Comparison of ENCODE assay signal across 8 mouse cellular contexts in genomic region chr3:113630564-113630963, GRCm38 (mm10). TPM values are rescaled to one million over a fixed set of nuclear protein-coding genes. Genes with fewer than 3 reads are reported as not detected.
DNase-seq lines count a peak whose midpoint lies in the region; ATAC-seq and TF ChIP-seq lines count a peak whose summit lies in the region.

No protein-coding gene starts in this region.

- H3K4me2 ChIP-seq in limb, embryonic 11.5 days (ENCODE audit: low read depth, severe bottlenecking) = peak overlapping the region; percentile 50

- no peak for DNase-seq in layer of hippocampus, adult 2 months (ENCODE audit: low spot score in 2 of 2)
- no peak for DNase-seq in layer of hippocampus, adult 9-11 months
- DNase-seq in MN1 (ENCODE audit: low spot score) = peak; percentile 41
- no peak for DNase-seq in limb, embryonic 11.5 days (ENCODE audit: low spot score)
- peak; percentile 64 for DNase-seq in naive thymus-derived CD4-positive, alpha-beta T cell, adult 2 months (ENCODE audit: low read depth)
- no peak for DNase-seq in layer of hippocampus, postnatal 25 days (ENCODE audit: extremely low spot score in 1 of 2, low spot score in 1 of 2)
- no peak for DNase-seq in adrenal gland, adult 2 months

- H3K27ac ChIP-seq in layer of hippocampus, adult 2 months = peak overlapping the region; percentile 100
- H3K27ac ChIP-seq in limb, embryonic 11.5 days (replicated peaks; ENCODE audit: low read depth, low read length) = peak overlapping the region; percentile 92

- no peaks in the 10 kb centered on the region for H3K27me3 ChIP-seq in erythroblast, embryonic 14.5 days (ENCODE audit: control insufficient read depth)
- no peaks in the 10 kb centered on the region for H3K27me3 ChIP-seq in limb, embryonic 11.5 days (ENCODE audit: control insufficient read depth, insufficient read depth, low read length)

- no peak for ATAC-seq in limb, embryonic 11.5 days (ENCODE audit: insufficient number of reproducible peaks, low FRiP score, low TSS enrichment, low read depth)

- peaks cover 42% of the 10 kb centered on the region for H3K4me1 ChIP-seq in erythroblast, embryonic 14.5 days (ENCODE audit: control insufficient read depth)
- no peaks in the 10 kb centered on the region for H3K4me1 ChIP-seq in limb, embryonic 11.5 days (ENCODE audit: control insufficient read depth, insufficient read depth, low read length)

- peak overlapping the region; percentile 83 for H3K9ac ChIP-seq in limb, embryonic 11.5 days (ENCODE audit: low read length)

- TF ChIP-seq CTCF in layer of hippocampus, adult 2 months (conservative IDR thresholded peaks at IDR 0.05) = peak; percentile 15

- H3K4me3 ChIP-seq in layer of hippocampus, adult 2 months = peak overlapping the region; percentile 98
- peak overlapping the region; percentile 86 for H3K4me3 ChIP-seq in erythroblast, embryonic 14.5 days (replicated peaks)
- peak overlapping the region; percentile 51 for H3K4me3 ChIP-seq in limb, embryonic 11.5 days (ENCODE audit: low read depth, low read length)

- H3K9me3 ChIP-seq in erythroblast, embryonic 14.5 days (ENCODE audit: control insufficient read depth, low read length) = no peaks in the 10 kb centered on the region
- H3K9me3 ChIP-seq in limb, embryonic 11.5 days (ENCODE audit: control insufficient read depth, low read length) = no peaks in the 10 kb centered on the region

- 18% methylated on average over 13 of the region's 13 CpGs for WGBS in limb, embryonic 11.5 days

- H3K36me3 ChIP-seq in erythroblast, embryonic 14.5 days (ENCODE audit: control insufficient read depth) = peaks cover 30% of the 10 kb centered on the region
- no peaks in the 10 kb centered on the region for H3K36me3 ChIP-seq in limb, embryonic 11.5 days (ENCODE audit: control insufficient read depth, insufficient read depth, low read length)

RNA-seq across cellular contexts. Expression of gene Rnpc3, which starts 0.6 kb away (rescaled TPM):
- total RNA-seq in layer of hippocampus, adult 2 months (2021) = 10 to 100 TPM; 28.8 to 34.4 TPM
- 0.81 and 1.2 TPM in 2 replicates for polyA plus RNA-seq in erythroblast, embryonic 14.5 days (2012)
- 39.8 and 43.6 TPM in 2 replicates for polyA plus RNA-seq in limb, embryonic 11.5 days (2014; fragmentation: Nextera tagmentation; extraction: Ambion mirVana)
- 10 to 100 TPM; 21.7 to 30.6 TPM for total RNA-seq in layer of hippocampus, postnatal 25 days (2021)
- 10 to 100 TPM; 18.5 to 28.5 TPM for total RNA-seq in adrenal gland, adult 2 months (2021)
- 8.8 and 9.0 TPM in 2 replicates for polyA plus RNA-seq in adrenal gland, adult 2 months (2012; rRNA removed)

RNA-seq across cellular contexts. Expression of gene Amy1, which starts 24.1 kb away (rescaled TPM):
- total RNA-seq in layer of hippocampus, adult 2 months (2021) = 10 to 100 TPM; 12.5 to 13.1 TPM
- polyA plus RNA-seq in erythroblast, embryonic 14.5 days (2012) = not detected in 2 replicates
- polyA plus RNA-seq in limb, embryonic 11.5 days (2014; fragmentation: Nextera tagmentation; extraction: Ambion mirVana) = 0.89 and 0.99 TPM in 2 replicates
- total RNA-seq in layer of hippocampus, postnatal 25 days (2021) = 10 to 100 TPM; 11.2 to 13.7 TPM
- total RNA-seq in adrenal gland, adult 2 months (2021) = 10 to 100 TPM; 60.5 to 63.7 TPM
- polyA plus RNA-seq in adrenal gland, adult 2 months (2012; rRNA removed) = 3.3 and 3.8 TPM in 2 replicates

Comparison
In these comparisons a context has a peak if more than half of its experiments do, and no peak if none do; other contexts are left out.
1. DNase-seq: peak in MN1 (single experiment) and naive thymus-derived CD4-positive, alpha-beta T cell, adult 2 months (single experiment); none in layer of hippocampus, adult 2 months (0 of 2), layer of hippocampus, adult 9-11 months (single experiment), limb, embryonic 11.5 days (single experiment), layer of hippocampus, postnatal 25 days (0 of 2) and adrenal gland, adult 2 months (single experiment).
2. RNA of gene Amy1, which starts 24.1 kb away (total RNA-seq): 60.5 to 63.7 TPM in adrenal gland, adult 2 months; 11.2 to 13.7 TPM in layer of hippocampus, postnatal 25 days and 12.5 to 13.1 TPM in layer of hippocampus, adult 2 months; every median in the first group is over 4 times any median in the second.
3. Peak in every context shown above with its lines, with median percentiles within 50 percentile points of each other: H3K4me3 ChIP-seq.